Mouse (Mus musculus): ENCODE results near the gene Syt1.

DNA sequence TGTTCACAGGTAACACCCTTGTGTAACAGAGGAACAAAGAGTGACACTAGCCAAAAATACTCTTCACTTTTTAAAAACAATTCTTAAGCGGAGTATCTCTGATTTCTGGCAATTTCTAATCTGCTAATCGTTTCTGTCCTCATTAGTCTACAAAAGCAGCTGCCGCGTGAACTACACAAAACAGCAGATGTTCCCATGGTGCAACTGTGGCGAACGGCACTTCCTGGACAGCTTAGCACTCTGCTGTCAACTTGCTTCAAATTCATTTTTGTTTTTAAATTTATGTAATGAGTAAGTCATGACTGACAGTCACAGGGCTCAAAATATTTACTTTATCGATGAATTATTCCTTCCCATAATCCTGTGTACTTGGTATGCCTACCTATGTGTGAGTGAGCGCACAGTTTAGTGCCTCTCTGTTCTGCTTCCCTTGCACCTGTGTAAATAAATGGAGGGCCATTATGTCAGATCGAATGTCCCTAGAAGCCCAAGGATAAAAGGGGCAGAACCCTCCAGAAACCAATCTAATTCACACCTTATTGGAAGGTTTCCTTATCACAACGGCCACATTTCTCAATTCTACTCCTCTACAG, 73.8 kb downstream of the Syt1 start:
- no peak for TF ChIP-seq CHD2 (IDR thresholded peaks at IDR 0.05; ENCODE audit: low read depth, low read length)
- no peak for TF ChIP-seq ZNF384 (IDR thresholded peaks at IDR 0.05; ENCODE audit: low read depth, low read length)
- no peak for TF ChIP-seq HCFC1 (IDR thresholded peaks at IDR 0.05; ENCODE audit: borderline replicate concordance, insufficient read depth, low read length)
- TF ChIP-seq MAFK (IDR thresholded peaks at IDR 0.05; ENCODE audit: insufficient read depth, low read depth, low read length): no peak
- TF ChIP-seq ZC3H11A (IDR thresholded peaks at IDR 0.05; ENCODE audit: borderline replicate concordance, low read depth, low read length): no peak
